Mouse (Mus musculus) large intestine, adult 2 months (tissue): ENCODE measurements around the gene Gm37240. TPM values are rescaled to one million over a fixed set of nuclear protein-coding genes. Genes with fewer than 3 reads are reported as not detected.
"Not testable (repeated sequence)": the region's sequence is repeated elsewhere in the genome, so short reads cannot be mapped to it uniquely, and the experiment has no call there.

ENCODE experiments used
- DNase-seq: peaks from one replicate; pipeline ENCODE4 v3.0.0-alpha.2; 2012; ENCODE audit warnings: low read depth, low spot score
- WGBS: fragments of 180-500 bp; shearing (Covaris S2); methylation state at CpG from one replicate; pipeline ENCODE4 v1.1.7; 2018; 5-methylcytosine and 5-hydroxymethylcytosine counted together
- polyA plus RNA-seq: library from polyadenylated mRNA; depleted of rRNA; stranded (reverse); fragments of >200 nt; gene quantifications from 2 replicates; pipeline ENCODE4 v1.2.3, GENCODE M21; 2012

The Gm37240 gene
- polyA plus RNA-seq, 1 experiment = 3.7 TPM

DNA sequence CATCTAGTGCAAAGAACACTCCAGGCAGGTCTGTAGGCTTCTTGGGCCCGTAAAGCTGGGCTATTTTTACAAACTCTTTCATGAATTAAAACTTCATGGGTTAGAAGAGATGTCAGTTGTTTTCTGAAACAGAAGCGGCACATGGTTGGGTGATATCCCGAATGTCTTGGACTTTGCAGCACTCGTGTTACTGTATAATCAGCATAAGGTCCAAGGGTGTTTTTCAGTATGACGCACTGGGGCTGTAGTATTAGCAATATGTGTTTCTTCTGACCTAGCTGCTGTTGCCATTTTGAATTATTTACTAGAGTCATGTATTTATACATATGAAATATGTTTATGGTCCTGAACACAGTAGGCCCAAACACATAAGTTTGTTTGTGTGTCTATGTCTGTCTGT is 961.2 kb downstream of the Gm37240 start:
- no peak for DNase-seq
- 86% methylated on average over 5 of the region's 5 CpGs for WGBS

DNA sequence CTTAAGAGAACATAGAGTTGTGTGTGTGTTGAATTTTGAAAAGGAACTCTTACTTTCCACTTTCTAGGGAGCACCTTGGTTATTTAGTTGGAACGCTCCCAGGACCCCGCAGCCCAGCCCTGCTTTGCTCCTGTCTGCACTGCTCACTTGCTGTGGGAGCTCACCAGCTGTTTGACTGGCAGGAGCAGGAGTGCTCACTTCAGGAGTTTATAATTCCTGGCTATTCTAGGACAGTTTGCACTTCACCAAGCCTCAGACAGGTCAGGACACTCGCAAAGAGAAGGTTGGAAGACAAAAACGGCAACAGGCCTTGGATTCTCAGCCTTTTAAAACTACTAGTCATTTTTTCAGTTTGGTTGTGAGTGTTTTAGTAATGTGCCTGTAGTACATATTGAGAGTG is 962.1 kb downstream of the Gm37240 start:
- 76% methylated on average over 4 of the region's 4 CpGs for WGBS
- DNase-seq = no peak

DNA sequence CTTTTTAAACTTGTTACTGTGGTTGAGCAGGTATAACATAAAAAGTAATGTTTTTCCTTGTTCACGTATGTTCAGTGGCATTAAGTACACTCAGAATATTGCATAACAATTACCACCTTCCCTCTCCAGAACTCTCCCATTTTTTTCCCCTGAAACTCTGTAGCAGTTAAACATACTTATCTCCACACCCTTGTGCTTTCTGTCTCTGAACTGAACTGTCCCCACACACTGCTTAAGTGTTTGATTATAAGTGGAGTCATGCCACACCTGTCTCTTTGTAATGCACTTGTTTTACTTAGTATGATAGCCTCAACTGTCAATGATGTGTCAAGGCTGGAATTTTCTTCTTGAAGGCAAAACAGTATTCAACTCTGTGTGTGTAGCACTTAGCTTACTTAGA is 963.6 kb downstream of the Gm37240 start:
- WGBS = 44% methylated on average over 1 of the region's 1 CpGs
- no peak for DNase-seq

DNA sequence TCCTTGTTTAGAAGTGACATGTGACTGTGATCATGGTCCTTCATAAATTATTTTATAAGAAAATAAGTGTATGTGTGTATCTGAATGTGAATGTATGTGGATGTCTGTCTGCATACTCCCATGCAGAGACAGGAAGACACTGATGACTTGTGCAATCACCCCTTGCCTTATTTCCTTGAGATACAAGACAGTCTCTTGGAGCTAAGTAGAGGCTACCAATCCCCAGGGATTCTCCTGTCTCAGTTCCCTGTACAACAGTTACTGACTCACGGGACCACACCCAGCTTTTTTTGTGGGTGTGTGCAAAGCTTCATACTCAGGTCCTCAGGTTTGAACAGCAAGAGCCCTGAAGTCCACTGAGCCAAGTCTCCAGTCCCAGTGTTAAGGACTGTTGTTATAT is 964.1 kb downstream of the Gm37240 start:
- DNase-seq = no peak
- WGBS = 32% methylated on average over 1 of the region's 1 CpGs

DNA sequence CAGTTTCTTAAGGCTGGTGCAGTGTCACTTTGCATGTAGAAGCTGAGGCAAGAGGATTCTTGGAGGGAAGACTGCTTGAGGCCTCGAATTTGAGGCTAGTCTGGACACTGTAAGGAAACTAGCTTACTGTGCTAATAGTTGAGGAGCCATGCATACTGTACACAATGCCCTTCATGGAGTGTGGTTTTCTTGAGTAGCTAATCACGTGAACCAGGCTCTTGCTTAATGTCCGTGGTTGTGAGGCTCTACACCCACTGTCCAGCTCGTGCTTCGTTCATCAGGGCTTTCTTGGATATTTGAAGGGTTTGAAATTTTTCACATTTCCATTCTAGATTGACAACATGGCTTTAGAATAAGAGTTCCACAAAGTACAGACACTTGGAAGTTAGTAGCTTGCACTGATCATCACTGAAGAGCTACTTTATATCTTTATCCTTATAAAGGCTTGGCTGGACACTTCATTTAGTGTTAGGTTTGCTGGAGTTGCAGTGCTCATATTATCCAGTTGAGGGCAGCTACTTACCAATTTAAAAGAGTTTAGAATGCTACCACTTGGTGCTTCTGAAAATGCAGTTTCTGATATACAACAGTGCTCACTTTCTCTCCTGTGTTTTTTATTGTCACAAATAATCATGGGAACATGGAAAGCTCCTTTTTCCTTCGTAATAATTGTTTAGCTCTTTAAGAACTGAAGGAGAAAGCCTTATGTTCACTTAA is 965.5 kb downstream of the Gm37240 start:
- DNase-seq = no peak
- WGBS = 77% methylated on average over 6 of the region's 6 CpGs

DNA sequence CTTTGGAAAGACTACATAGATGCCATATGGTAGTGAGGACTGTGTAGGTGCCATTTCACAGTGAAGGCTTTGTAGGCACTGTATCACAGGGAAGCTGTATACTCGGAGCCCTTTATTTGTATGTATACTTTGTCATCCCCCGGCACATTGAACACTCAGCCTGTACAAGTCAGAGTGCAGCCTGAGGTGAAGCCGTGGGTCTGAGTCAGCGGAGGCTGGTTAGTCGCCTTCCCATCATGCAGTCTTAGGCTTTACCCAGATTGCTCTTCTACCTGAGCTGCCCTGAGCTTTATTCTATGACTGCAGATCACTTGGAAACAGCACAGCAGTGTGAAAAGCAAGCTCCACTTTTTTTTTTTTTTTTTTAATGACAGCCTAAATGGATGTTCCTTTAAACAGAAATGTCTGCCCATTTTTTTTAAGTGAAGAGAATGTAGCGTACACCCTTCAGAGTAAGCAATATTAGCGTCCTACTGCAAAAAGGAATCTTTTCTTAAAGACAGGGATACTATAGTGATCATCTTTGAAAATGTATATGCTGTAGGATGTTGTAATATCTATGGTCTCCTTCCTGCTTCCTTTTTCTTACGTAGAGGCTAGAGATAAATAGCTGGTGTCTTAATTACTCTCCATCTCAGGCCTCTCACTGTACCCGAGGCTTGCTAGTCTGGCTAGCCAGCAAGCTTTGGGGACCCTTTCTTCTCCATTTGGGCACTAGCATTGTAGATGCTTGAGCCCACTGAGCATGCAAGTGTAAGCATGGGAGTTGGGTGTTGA is 969.2 kb downstream of the Gm37240 start:
- 83% methylated on average over 9 of the region's 9 CpGs for WGBS
- DNase-seq = no peak

DNA sequence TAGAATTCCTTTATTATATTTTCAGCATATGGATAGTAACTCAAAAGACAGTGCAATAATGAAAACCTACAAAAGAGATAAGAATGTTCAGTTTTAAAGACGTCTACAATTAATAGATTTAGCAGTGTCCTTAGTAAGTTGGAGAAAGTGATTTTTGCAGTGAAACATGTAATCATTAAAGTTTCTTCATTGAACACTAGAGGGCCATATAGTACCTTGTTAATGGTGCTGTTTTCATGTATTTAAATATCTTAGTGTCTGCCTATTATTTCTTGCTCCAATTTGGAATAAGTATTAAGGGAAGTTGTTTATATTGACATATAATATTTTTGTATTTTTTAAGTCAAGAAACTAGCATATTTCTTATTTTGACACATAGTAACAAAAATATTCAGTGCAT is 973.0 kb downstream of the Gm37240 start:
- DNase-seq = no peak
- WGBS = 30% methylated on average over 1 of the region's 1 CpGs

DNA sequence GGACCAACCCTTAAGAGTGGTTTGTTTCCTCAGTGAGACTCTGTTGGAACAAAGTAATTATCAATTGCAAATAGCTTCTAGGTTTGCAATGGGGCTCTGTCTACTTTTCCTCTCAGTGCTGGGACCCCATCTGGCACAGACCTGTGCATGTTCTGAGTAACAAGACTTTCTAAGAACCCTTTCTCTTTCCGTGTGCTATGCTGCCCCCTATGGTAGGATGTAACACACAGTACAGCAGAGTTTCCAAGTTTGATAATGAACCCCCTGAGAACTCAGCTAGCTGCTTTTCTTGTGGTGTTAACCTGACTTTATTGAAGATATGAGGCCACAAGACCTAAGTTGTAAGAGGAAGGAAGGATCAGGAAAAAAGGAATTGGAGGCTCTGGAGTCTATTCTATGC is 980.8 kb downstream of the Gm37240 start:
- no peak for DNase-seq
- 40% methylated on average over 1 of the region's 1 CpGs for WGBS

DNA sequence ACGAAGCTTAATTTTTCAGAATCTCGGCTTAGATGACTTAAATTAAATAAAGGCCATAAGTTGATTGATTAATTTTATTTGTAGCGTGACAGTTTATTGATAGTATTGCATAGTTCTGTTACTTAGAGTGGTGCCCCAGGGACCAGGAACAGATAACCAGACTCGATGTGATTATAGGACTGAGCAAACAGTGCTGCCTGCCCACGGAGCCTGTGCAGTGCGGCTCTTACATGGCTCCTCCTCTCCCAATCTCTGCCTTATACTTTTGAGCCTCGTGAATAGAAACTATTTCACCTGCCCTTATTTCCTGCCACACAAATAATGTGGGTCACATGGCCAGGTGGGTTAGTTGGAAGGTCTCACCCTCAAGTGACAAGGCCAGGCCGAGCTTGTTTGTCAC is 989.4 kb downstream of the Gm37240 start:
- DNase-seq = no peak
- 80% methylated on average over 8 of the region's 8 CpGs for WGBS

DNA sequence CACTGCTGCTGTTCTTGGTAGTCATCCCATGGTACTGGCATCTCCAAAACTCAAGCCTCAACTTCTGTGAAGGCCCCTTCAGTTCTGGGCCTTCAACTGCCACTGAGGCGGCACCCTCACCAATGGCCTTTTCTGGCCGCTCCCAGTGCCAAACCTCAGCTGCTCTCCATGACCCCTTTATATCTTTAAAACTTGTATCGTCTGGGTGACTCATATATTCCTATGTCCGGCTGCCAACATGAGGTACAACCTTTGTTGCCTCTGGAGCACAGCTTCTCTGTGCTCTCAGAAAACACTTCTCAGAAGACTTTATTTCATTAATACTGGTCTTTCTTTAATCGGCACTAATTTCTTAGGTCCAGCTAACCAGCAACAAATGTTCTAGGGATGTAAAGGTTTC is 996.3 kb downstream of the Gm37240 start:
- DNase-seq = no peak
- WGBS = 86% methylated on average over 5 of the region's 5 CpGs

DNA sequence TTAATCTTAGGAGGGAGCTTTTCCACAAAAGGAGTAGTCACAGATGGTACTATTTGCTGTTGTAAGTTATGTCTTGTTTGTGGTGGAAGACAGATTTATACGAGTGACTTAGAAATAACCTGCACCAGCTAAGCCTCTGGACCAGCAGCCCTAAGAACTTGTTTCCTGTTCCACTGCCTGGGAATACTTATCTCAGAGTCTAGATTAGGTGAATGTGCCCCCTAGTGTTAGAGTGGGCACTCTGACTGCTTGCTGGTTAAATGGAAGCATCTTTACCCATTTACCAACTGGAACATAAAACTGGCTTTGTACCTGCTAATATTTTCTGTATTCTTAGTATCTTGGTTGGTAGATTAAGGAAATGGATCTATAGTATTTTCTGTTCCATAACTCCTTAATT is 997.7 kb downstream of the Gm37240 start:
- WGBS = 13% methylated on average over 1 of the region's 1 CpGs
- DNase-seq = no peak

DNA sequence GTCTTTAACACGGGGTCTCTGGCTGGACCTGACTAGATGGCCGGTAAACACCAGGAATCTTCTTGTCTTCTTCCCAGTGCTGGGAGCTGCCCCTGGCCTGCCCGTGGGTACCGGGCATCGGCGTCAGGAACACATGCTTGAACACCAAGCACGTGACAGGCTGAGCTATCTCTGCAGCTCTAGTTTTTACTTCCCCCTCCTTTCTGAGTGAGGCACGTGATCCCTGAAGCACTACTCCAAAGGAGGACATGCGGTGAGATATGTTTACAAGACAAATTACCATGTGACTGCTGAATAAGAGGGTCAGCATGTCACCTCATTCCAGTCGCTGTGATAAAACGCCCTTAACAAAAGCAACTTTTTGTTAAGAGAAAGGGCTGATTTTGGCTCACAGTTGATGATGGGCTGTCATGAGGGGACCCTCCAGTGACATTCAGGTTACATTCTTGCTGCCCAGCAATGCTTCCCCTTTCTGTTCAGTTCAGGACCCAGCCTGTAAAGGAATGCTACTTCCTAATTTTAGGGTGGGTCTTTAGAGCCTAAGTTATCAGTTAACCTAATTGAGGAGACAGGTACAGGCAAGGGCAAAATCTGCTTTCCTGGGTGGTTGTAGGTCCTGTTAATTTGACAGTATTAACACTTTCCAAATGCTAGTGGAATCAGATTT is 1003.4 kb downstream of the Gm37240 start:
- DNase-seq = no peak
- WGBS = 64% methylated on average over 11 of the region's 11 CpGs

DNA sequence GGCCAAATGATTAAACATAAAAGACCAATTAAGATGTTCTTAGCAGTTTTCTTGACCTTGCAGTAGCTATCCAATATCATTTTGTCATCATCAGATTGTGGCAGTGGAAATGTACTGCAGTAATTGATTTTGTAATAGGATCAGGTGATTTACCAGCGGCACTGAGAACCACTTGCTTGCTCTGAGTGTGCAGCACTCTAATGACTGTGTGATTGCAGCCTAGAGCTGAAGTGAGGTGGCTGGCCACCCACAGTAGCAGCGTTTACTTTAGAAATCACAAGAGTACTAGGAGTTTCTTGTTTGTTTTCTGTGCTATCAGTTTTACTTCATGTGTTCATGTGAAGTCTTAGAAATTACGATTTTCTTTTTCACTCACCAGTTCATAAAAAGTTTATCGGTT is 1011.1 kb downstream of the Gm37240 start:
- WGBS = 61% methylated on average over 4 of the region's 4 CpGs
- DNase-seq = no peak

DNA sequence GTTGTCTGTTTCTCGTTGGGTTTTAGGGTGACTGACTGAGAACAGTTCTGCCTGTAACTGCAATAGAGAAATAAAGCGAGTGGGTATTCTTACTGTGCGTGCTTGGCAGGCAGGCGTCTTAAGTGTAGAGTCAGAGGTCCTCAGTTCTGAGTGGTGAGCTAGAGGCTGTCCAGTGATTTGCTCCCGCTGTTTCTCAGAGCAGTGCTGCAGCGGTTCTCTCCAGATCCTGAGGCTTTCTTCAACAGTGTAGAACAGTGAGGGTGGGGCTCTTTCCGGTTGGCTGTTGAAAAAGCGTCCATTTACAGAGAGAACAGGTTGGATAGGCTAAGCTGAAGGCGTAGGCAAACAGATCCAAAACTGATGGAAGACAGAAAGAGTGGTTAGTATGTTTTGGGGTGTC is 1012.0 kb downstream of the Gm37240 start:
- WGBS = 60% methylated on average over 9 of the region's 9 CpGs
- no peak for DNase-seq

DNA sequence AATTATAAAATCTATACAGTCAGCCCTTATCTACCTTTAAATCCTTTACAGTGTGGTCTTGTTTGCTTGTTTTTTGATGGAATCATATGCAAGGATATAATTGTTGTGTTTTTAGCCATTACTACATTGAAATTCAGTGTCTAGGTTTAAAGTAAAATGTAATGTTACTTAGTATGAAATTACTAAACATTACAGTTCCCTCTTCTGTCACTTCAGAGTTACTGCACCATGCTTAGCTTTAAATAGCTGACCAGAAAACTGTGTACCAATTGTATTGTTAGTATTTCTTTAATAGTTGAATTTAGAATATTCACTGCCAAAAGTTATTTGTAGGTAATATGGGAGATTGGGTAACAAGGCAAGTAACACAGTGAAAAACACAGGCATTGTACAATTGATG is 1017.2 kb downstream of the Gm37240 start:
- DNase-seq = no peak

DNA sequence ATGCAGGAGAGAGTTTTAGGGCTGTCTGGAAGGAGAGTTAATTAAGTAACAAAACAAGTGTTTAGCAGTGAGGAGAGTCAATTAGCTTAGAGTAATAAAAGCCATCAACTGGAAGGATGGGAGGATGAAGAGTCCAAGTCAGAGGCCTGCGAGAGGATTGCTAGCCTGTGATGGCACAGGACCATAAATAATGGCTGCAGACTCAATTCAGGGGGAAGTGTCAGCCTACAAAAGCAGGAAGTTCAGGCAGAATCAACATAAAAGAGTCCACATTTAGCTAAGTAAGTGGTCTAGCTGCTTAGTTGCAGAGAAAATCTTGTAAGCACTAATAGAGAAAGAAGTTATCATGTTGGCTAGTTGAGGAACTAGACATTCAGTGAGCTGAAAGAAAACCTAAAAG is 1019.3 kb downstream of the Gm37240 start:
- WGBS = 30% methylated on average over 1 of the region's 1 CpGs
- DNase-seq = no peak

DNA sequence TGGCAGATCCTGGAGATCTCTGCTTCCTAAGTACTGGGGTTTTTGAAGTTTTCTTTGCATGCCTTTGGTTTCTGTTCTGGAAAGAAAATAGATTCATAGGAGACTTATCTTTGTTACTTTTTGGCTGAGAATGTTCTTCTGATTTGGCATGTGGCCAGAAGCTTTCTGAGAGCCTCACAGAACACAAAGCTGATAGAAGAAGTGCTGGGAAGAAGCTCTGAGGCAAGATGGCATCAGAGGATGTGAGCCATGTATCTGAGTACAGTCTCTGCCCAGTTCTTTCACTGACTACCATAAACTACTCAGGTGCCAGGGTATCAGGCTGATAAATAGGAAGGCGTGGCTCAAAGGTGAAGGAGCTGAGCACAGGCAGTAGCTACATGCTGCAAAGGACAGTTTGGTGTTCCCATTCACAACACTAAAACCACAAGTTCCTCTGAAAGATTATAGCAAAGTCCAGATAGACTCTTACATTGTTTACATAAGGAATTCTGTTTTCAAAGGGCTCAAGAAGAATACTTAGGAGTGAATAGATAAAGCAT is 1019.8 kb downstream of the Gm37240 start:
- DNase-seq = no peak
- 47% methylated on average over 1 of the region's 1 CpGs for WGBS

DNA sequence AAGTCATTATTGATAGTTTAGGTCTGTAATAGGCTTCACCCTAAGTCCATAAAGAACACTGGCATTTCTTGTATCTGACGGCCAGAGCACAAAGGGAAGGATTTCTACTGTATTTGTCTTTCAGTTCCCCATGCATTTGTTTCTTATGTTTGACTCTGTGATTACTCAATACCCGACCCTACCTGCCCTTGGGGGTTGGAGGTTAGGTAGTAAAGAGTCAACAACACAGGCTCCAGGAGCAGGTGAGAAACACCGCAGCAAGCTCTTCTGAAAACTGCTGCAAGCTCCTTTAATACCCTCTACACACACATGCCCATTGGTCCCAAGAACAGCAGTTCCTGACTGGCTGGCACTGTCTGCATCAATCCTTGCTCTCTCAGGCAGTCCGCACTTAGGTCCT is 1020.5 kb downstream of the Gm37240 start:
- 74% methylated on average over 4 of the region's 4 CpGs for WGBS
- DNase-seq = no peak

DNA sequence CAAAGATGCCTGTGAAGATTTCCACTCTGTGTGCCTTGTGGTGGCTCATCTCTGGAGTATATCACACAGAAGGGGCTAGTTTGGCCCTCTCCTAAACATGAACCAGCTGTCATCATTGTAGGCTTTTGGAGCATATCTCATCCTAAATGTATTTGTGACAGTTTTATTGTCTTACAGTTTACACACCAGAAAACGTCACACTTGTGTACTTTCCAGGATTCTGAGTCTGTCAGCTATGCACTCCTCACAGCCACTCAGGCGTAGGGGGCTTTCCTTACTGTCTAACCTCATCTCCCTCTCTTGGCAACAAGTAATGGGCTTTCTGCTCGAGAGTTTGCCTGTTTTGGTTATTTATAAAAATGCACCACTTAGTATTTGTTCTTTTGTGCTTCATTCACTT is 1021.6 kb downstream of the Gm37240 start:
- no peak for DNase-seq
- 52% methylated on average over 3 of the region's 3 CpGs for WGBS

DNA sequence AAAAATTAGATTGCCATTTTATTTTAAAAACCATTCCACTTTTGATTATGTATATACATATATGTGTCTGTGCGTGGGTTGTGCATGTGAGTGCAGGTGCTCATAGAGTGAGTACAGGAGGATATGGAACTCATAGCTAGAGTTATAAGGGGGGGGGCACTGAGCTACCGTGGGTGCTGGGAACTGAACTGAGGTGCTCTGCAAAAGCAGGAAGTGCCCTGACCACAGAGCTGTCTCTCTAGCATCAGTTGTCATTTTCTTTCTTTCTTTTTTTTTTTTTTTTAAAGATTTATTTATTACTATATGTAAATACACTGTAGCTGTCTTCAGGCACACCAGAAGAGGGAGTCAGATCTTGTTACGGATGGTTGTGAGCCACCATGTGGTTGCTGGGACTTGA is 1025.5 kb downstream of the Gm37240 start:
- 94% methylated on average over 3 of the region's 3 CpGs for WGBS
- not testable (repeated sequence) for DNase-seq

DNA sequence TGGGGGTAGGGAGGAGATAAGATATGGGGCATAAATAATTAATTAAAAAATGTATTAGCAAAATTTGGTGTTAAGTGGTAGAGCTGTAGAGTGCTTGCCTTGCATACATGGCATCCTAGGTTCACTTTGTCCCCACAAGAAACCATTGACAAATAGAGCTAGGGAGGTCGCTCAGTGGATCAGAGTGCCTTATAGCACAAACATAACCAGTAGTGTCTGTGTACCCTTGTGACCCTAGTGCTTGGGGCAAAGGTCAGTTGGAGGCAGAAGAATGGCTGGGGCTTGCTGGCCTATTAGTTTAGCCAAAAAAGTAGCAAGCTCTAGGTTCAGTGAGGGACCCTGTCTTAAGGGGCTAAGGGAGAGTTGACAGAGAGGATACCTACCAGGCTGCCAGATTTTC is 1026.6 kb downstream of the Gm37240 start:
- no peak for DNase-seq
- WGBS = 79% methylated on average over 1 of the region's 1 CpGs
